Mouse (Mus musculus) thymus, postnatal 14 days (tissue): ENCODE data around the gene Nt5m.
A peak's percentile ranks its signal among the peaks of the same experiment; 100 is the strongest.
"Not testable (repeated sequence)": the region's sequence is repeated elsewhere in the genome, so short reads cannot be mapped to it uniquely, and the experiment has no call there.

Experiments used
- DNase-seq: peaks from one replicate; pipeline ENCODE4 v3.0.0; 2021

Nt5m gene

DNA sequence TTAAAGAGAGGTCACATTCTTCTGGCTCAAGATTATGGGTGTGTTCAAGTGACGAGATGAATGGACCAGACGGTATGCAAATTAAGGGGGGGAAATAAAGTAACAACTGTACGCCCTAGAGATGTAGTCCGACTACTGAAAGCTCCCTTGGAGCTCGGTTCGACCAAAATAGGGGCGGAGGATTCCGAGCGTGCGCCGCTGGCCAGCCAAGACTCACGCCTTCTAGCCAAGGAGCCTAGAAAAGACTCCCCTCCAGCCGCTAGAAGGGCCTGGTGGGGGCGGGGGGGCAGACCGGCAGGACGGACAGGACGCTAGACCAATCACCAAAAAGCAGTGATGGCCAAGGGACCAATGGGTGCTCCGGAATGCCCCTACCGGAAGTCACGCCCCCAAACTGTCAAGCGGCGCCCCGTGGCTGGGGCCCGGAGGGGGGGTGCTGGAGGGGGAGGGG, at the start of gene Nt5m:
Gene Nt5m (plus strand): TSS at position 440 of the 451 bp plus-strand sequence.
- peak; percentile 96 for DNase-seq

DNA sequence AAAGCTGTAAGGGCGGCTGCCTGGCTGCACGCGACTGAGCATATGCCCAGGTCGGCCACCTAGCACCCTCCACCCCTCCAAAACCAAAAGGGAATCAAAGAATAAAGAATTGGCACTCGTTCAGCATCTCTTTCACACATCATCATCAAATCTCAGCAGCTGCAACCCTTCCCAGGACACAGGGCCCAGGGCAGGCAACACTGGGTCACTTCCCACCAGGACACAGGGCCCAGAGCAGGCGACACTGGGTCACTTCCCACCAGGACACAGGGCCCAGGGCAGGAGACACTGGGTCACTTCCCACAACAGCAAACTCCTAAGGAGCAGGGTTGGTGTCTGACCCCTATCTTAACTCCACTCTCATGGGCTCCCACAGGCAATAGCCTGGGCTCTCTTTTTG, 45.9 kb upstream of the Nt5m start:
- no peak for DNase-seq

DNA sequence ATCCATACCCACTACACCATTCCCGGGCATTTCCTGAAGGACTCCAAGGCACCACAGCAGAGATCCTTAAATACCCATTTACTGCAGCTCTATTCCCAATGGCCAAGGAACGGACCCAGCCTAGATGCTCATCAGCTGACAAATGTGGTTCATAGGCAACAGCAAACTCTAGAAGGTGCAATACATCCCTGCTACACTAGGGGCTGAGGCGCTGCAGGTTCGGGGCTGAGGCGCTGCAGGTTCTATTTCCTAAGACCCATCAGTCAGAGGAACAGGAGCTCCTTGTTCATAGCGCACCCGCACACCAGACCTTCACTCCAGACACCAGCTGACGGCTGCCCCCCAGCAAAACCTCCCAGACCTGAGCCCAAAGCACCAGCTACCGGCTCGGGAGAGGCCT, 38.8 kb upstream of the Nt5m start:
- no peak for DNase-seq

DNA sequence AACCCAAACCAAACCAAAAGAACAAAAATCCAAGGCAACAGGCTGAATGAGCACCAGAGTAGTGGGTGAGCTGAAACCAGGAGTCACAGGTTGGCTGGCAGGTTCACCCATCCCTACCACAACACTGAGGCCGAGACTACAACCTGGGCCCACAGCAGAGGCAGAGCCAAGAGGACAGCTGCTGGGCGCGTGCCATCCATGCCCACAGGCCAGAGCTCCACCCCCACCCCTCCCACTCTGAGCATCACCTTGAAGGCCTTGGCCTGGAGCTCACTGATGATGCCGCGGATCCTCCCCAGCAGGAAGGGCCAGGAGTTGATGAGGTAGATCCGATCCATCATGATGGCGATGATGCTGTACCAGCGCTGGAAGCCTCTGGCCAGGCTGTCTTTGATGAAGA, 37.4 kb upstream of the Nt5m start:
- no peak for DNase-seq

DNA sequence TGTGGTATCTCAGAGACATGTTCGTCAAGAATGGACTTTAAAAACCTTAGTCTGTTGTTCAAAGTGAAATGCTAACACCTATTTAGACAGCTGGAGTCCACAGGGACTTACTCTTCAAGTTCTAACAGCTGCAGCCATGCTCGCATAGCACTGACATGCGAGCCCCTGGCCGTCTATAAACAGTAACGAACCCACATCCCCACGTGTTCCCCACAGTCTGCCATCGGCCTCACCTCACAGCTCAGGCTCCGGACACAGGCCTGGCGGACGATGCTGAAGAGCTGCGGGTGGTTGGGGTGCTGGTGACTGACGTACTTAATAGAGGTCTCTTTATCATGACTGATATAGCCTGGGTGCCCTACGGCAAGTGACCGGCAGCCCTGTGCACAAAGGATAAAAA, 35.7 kb upstream of the Nt5m start:
- no peak for DNase-seq

DNA sequence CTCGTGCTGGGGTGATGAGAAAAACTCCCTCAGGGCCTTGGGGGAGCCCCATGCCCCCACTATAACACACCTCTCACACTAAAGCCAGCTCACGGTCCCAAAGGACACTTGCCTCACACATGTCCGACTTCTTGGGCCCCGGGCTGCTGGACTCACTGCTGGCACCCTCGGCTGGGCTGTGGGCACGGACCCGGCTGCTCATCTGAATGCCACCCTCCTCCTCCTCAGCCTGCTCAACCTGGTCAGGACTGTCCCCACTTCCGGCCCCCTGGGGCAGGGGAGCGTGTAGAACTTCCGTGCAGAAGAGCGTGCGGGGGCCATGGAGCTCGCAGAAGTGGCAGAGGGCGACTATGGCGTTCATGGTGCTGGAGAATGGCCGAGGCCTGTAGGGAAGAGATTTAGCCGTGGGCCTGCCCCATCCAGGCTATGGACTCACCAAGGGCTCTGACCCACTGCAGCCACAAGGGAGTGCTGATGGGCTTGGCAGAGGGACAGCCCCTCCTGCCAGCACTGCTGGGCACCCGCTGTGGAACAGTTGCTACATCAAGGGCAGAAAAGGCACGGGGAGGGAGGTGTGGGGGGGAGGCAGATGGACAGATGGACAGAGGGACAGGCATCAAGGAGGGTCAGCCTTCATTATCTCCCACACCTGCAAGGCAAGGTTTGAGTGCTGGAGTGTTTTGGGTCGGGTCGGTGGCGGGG, 34.7 kb upstream of the Nt5m start:
- no peak for DNase-seq

DNA sequence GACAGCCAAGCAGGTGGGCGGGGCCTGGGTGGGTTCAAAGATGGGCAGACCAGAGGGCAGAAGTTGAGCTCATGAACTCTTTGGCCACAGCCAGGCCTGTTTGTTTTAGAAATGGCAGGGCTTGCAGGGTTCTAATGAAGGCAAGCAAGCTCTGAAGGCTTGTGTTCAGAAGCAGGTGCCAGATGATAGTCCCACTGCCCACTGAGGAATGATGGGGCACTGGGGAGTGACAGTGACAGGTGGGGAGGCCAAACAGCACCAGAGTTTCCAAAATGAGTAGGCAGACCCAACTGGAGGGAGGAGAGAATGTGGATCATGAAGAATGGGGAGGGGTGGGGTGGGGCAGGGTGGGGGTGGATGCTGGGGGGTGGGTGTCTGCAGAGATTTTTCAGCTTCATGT, 34.0 kb upstream of the Nt5m start:
- no peak for DNase-seq

DNA sequence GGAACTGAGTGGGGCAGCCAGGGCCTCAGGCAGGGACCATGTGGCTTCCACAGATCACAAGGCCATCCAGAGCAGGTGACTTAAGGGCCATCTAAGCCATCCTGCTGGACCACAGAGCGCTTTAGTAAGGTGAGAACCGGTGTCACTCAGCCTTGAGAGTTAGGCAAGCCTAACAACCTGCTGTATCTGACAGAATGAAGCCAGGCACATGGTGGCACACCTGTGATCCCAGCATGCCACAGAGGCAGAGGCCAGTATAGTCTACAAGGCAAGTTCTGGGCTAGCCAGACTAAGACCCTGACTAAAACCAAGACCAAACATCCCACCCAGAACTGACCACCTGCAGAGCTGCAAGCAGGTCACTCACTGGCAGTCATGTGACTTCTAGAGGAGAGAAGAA, 33.6 kb upstream of the Nt5m start:
- DNase-seq = no peak

DNA sequence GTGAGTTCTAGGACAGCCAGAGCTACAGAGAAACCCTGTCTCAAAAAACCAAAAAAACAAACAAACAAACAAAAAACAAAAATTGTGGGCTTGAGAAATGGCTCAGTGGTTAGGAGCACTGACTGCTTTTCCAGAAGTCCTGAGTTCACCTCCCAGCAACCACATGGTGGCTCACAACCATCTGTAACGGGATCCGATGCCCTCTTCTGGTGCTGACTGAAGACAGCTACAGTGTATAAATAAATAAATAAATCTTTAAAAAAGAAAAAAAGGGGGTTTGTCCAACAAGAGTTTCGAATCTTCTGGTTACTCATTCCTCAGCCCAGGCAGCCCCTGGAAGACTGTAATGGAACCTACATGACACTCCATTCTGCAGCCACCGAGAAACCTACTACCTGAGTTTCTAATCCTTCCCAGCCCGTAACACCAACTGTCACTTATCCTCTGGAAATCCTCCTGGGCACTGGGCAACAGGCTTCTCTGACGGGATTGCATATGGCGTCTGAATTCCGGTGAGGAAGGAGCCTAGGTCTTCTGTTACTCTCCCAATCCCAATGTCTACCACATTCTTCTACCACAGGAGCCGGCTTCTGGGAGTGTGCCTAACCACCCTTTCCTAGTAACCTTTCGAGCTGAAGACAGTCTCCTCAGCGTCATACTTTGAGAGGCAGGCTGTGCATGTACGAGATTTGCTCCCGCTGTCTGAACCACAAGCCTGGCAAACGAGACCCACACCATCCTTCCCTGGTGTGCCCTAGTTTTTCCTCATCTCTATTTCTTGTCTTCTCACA, 30.9 kb upstream of the Nt5m start:
- DNase-seq = no peak

DNA sequence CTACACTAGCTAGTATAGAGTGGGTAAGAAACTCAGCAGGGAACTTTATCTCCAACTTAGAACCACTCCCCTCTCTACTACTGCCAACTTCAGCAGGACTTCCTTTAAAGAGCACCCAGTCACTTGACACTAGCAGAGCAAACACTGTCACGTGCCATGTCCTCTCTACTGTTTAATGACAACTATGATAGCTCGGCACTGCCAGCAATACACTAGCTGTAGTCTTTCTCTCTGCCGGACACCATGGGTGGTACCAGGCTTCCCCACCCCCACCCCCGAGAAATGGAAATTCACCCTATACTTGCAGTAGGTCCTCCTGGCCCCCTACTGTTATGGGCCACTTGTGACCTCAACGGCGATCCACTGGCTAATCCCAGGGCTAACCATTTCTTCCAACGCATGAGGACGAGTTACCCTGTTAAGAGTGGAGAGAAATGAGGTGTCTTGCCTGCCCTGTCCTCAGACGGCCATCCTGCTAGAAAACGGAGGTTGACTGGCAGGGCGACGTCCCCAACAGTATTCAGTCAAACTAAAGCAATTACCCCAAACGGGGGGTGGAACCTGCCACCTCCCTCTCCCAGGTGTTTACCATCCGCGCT, 30.1 kb upstream of the Nt5m start:
- DNase-seq = peak; percentile 18

DNA sequence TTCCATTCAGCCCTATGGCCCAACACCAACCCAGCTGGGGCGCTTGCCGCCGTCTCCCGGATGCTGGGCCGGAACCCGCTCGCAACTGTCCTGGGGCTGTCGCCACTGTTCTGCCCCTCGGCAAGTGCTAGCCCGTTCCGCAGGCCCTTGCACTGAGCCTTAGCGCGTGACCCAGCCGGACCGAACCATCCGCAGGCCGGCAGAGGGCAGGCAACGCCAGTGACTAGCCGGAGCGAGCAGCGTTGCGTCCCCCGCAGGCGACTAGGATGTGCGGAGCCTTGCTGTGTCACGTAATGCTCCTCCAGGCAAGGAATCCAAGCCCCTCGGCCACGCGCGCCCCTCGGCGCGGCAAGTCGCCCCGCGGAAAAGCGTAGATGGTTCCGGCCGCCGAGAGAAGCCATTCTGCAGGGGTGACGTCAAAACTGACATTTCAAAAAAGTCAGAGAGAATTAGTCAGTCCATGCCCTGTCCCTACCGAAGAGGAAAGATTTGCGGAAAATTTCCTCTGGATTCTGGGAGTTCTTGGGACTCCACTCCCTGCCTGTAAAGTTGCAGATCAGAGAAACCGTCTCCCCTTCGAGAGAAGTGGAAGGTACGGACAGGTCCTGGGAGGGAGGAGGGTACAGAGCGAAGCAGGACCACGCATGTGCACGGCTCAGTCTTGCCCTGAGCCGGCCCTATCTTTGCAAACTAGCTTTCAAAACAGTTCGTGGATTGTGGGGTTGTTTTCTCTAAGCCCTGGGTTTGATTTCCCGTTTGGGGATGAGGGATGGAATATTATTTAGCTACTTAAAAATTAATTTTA, 29.4 kb upstream of the Nt5m start, which contains the start of gene Flcn:
Gene Flcn (minus strand): TSS at position 347 of the 805 bp plus-strand sequence.
- DNase-seq = peak; percentile 82

DNA sequence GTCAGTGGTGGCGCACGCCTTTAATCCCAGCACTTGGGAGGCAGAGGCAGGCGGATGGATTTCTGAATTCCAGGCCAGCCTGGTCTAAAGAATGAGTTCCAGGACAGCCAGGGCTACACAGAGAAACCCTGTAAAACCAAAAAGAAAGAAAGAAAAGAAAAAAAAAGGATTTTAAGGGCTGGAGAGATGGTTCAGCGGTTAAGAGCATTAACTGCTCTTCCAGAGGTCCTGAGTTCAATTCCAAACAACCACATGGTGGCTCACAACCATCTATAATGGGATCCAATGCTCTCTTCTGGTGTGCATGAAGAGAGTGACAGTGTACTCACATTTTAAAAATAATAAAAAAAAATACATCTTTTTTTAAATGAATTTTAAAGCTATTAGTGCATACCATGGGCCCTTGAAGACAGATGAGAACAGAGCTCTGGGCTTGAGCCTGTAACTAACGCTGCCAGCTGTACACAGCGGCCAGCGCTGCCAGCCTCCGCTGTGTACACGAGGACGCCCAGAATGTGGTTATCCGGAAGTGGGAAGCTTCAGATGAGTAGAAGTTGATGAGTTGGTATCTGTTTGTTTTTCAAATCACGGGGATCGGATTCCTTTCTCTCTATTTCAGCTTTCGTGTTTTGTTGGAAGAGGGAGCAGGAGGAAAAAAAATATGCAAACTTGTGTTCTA, 28.6 kb upstream of the Nt5m start:
- DNase-seq = no peak

DNA sequence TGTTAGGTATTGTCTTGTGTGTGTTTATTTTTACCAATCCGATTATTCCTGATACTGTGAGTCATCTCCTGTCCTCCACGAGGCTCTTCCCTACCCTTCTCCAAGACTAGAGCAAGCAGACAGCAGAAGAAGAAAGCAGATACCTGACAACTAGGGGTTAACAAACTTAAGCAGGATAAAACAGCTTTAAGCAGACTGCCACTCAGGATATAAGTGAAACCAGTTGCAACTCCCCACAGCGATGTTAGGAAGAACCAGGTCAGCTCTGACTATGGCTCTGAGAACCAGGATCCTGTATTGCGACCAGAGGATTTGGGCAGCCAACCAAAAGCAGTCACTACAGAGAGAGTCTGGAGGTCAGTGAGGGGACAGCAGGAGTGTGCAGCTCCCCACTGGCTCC, 28.0 kb upstream of the Nt5m start:
- DNase-seq = no peak

DNA sequence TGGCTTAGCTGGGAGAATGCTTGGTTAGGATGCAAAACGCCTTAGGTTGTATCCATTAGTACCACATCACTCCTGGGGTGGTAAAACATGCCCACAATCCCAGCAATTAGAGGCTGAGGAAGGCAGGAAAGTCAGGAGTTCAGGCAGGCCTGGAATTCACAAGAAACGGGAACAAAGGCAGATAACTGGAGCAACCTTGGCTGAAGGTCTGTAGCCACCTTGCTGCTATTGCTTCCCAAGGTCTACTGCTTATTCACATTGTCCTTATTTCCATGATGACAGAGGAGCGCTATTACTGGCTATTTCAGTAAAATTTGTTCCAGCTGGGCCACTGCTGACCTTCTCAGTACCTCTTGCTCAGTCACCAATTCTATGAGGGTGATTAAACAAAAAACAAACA, 26.0 kb upstream of the Nt5m start:
- DNase-seq = no peak

DNA sequence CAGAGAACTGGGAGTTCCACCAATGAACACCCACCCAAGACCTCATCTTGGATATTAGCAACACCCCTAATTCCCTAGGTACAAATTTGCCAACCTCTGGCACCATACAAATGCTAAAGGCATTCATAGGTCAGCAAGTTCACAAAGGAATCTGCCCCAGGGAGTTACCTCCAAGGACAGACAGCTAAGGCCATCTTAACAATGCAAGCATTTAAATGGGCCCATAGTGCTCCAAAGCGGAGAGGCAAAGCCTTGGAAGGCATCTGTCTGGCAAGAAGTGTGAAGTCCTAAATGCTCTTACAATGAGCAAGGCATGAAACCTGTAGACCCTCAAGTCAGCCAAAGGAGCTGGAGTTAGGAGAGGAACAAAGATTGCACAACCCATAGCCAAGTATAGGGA, 24.9 kb upstream of the Nt5m start:
- DNase-seq = no peak

DNA sequence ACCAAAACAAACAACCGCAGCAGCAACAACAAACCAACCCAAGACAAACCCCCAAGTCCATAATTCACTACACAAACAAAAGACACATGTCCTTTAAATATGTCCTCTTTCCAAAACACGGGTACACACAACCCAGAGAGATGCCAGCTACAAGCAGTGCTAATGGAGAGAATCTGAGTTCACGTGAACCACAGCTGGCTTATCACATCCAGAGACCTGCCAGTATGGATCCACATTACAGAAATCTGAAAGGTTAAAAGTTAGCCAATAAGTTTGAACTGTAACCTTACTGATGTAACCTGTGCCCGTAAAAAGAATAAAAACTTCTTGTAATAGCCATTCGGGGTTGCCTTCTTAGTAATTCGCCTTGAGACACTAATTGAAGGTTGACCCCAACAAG, 24.3 kb upstream of the Nt5m start:
- no peak for DNase-seq

DNA sequence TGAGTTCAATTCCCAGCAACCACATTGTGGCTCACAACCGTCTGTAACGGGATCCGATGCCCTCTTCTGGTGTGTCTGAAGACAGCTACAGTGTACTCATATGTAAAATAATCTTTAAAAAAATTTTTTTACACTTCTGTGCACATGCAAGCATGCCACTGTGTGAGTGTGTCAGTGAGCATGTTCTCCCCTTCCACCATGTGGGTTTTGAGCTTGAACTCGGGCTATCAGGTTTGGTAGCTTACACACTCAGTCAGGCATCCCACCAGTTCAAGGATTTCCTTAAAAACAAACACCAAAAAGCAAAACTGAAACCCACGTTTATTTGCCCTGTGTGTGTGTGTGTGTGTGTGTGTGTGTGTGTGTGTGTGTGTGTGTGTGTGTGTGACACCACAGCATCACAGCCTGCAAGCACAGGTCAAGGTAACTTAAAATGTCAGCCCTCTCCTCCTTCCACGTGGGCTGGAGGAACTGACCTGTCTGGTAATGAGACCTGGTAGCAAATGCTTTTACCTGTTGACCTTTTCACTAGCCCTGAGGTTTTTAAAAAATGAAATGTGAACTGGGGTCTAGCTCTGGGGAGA, 23.7 kb upstream of the Nt5m start:
- no peak for DNase-seq

DNA sequence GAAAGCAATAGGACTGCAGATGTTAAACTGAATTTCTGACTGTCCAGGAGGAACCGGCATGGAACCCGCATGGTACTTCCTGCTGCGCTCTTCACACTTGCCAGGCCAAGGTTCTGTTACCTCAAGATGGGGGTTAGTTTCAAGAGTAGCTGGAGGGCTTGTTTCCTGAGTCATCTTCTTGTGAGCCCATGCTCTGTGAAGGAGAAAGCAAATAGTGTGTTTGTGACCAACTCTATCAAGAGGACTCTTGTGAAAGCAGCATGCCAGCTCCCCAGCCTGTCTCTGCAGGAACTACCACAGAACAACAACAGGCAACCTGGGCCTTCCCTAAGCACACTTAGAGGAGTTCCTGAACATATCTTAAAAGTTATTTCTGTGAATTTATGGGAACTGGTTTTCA, 21.3 kb upstream of the Nt5m start:
- no peak for DNase-seq

DNA sequence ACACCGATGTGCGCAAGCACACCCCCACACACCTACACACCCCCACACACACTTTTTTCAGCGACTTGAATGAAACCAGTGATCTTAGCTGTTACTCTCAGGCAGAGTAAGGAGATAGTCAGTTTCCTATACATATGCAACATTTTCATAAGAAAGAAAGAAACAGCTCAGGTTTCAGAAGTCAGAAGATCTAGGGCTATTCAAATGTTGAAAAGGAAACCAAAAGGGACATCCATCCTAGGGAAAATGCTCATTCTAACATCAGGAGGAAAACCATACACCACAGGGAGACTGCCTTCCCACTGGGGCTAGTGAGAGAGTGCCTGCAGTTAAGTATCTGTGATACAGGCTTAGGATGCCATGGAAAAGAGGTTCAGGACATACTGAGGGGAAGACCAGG, 17.6 kb upstream of the Nt5m start:
- DNase-seq = no peak

DNA sequence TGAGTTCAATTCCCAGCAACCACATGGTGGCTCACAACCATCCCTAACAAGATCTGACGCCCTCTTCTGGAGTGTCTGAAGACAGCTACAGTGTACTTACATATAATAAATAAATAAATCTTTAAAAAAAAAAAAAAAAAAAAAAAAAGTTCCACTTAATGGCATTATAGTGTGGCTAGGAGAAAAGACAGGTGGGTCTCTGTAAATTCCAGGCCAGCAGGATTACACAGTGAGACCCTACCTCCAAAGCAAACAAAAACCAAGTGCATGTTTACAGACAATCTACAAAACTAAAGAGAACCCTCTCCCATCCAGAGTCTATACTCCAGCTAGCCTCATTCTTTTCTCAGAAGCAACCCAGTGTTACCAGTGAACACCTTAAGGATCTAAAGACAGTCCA, 1.5 kb upstream of the Nt5m start:
- DNase-seq = not testable (repeated sequence)

DNA sequence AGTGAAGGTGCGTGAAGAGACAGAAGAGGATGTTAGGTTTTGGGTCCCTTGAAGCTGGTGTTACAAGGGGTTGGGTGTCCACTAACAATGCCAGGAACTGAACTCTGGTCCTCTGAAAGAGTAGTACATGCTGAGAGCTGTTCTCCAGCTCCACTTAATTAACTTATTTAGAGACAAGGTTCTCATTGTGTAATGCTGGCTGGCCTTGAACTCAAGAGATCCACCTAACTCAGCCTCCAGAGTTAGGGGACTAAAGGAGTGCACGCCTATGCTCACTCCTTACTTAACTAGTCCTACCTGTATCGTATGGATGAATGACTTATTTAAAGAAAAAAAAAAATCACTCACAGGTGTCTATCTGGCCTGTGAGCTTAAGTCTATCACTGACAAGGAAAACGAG, 821 bp upstream of the Nt5m start:
- no peak for DNase-seq

DNA sequence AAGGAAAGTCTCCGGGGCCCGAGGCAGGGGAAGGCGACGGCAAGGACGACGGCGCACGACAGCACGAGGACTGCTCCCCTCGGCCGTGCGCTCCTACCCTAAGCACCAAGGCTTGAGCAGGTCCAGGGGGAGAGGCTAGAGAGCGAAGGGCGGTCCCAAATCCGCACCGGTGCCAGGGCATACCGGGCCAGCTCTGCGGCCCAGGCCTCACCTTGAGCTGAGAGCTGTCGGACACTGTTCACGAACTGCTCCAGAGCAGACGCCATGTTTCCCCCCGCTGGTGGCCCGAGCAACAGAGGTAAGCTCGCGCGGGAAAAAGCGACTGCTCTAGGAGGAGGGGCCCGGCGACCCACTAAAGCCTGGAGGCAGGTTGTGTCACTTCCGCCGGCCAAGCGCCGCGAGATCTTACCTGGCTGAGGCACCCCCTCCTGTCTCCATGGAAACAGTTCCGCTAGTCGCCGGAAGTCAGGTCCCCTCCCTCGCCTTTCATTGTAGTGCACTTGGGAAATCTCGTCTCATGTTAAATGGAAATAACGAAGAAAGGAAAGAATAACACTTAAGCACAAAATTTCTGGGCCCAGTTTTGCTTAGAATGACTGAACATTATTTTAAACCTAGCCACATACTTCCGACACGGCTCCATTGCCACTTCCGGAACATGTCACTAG, 346 bp downstream of the Nt5m start, which contains the start of gene Cops3:
Gene Cops3 (minus strand): TSS at position 380 of the 668 bp plus-strand sequence.
- peak; percentile 97 for DNase-seq
